Mouse (Mus musculus) liver, embryonic 14.5 days (tissue): ENCODE data around the gene Sult2a5. TPM values are rescaled to one million over a fixed set of nuclear protein-coding genes. Genes with fewer than 3 reads are reported as not detected.

Experiments
- ATAC-seq: fragments of 200-750 bp; cut with Nextera tagmentation; 2 replicates; pipeline ENCODE4 v1.8.0; 2017; ENCODE audit warnings: moderate number of reproducible peaks, mild to moderate bottlenecking, moderate library complexity; ENCODE audit not compliant: insufficient read depth
- DNase-seq, 3 experiments: peaks; one replicate each; pipeline ENCODE4 v3.0.0-alpha.2; 2012 to 2013; ENCODE audit warnings: low read depth in 3 of 3, low spot score in 3 of 3
- H3K27ac ChIP-seq: fragments of 300-500 bp; sonication (generic); 2 replicates; pipeline ENCODE4 v1.5.1; 2014; ENCODE audit warnings: moderate library complexity, mild to moderate bottlenecking, control low read depth, inconsistent platforms
- H3K27me3 ChIP-seq: fragments of 300-500 bp; sonication (generic); 2 replicates; pipeline ENCODE4 v1.6.1; 2014; ENCODE audit warnings: mild to moderate bottlenecking, low read length, moderate library complexity; ENCODE audit not compliant: control insufficient read depth, insufficient read depth
- H3K36me3 ChIP-seq: fragments of 300-500 bp; sonication (generic); replicated peaks from 2 replicates; pipeline ENCODE4 v1.6.1; 2014; ENCODE audit warnings: low read depth; ENCODE audit not compliant: control insufficient read depth, insufficient read depth
- H3K4me1 ChIP-seq, 2 experiments: fragments of 200-500 bp in 1 of 2; fragments of 300-500 bp in 1 of 2; sonication (generic) in 1 of 2; replicated peaks; 2 replicates each; pipeline ENCODE4 v1.6.1; 2012 to 2014; ENCODE audit warnings: antibody characterized with exemption in 1 of 2, inconsistent platforms in 1 of 2, low read length in 1 of 2; ENCODE audit not compliant: control insufficient read depth in 2 of 2, insufficient read depth in 2 of 2
- H3K4me2 ChIP-seq: fragments of 300-500 bp; sonication (generic); 2 replicates; pipeline ENCODE4 v1.6.1; 2014; ENCODE audit warnings: low read depth, mild to moderate bottlenecking, control low read depth, moderate library complexity
- H3K4me3 ChIP-seq, 2 experiments: fragments of 200-500 bp in 1 of 2; fragments of 300-500 bp in 1 of 2; sonication (generic) in 1 of 2; 2 replicates each; pipeline ENCODE4 v1.5.1; 2012 to 2014; ENCODE audit warnings: low read depth in 2 of 2, low read length in 2 of 2, mild to moderate bottlenecking in 2 of 2, control low read depth in 1 of 2, inconsistent platforms in 1 of 2, moderate library complexity in 1 of 2; ENCODE audit not compliant: insufficient read depth in 1 of 2
- H3K9ac ChIP-seq: fragments of 300-500 bp; sonication (generic); replicated peaks from 2 replicates; pipeline ENCODE4 v1.6.1; 2014; ENCODE audit warnings: mild to moderate bottlenecking, control low read depth, moderate library complexity
- H3K9me3 ChIP-seq: fragments of 300-500 bp; sonication (generic); 2 replicates; pipeline ENCODE4 v1.6.1; 2016; ENCODE audit warnings: low read length, mixed read lengths; ENCODE audit not compliant: control insufficient read depth
- CTCF ChIP-seq: IDR thresholded peaks from 2 replicates; pipeline ENCODE4 v1.5.1; 2016; ENCODE audit warnings: antibody characterized with exemption, low read depth, control low read depth
- EP300 ChIP-seq: IDR thresholded peaks from 2 replicates; pipeline ENCODE4 v1.6.1; 2016; ENCODE audit warnings: antibody characterized with exemption, low read depth
- polyA plus RNA-seq, 2 experiments: library from polyadenylated mRNA; depleted of rRNA in 1 of 2; stranded (reverse) in 1 of 2; unstranded in 1 of 2; fragments of >200 nt; fragmentation: Nextera tagmentation in 1 of 2; extraction: Ambion mirVana in 1 of 2; gene quantifications; 2 replicates each; pipeline versions ENCODE4 v1.2.1 to v1.2.3; 2012 to 2014

Gene Sult2a5
- polyA plus RNA-seq (2012; rRNA removed) (not detected in 2 replicates), polyA plus RNA-seq (2014; fragmentation: Nextera tagmentation; extraction: Ambion mirVana) (not detected in 2 replicates)

DNA sequence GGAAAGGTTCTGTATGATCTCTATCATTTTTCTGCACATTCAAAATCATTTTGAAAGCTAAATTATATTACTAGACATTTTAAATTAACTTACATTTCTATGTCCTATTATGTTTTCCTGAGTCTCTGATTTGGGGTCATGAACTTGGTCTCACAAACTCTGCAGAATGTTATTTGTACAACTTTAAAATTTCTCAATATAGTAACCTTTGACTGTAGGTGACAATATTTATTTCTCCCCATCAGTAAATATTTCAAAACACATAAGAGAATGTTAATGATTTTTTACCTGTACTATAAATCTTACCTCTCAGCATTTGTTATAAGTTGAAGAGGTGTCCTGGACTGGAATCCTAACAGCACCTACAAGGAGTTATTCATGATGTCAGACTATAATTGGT lies at the start of gene Sult2a5:
TSS of gene Sult2a5 (plus strand) at position 301 of the 400 bp plus-strand sequence.
- TF ChIP-seq CTCF (no peak), EP300 (no peak)
- H3K27ac ChIP-seq = no peak within 1 kb of the TSS
- no peaks in the 10 kb centered on the region for H3K27me3 ChIP-seq
- no peaks in the 10 kb centered on the region for H3K36me3 ChIP-seq
- no peaks in the 10 kb centered on the region for H3K9me3 ChIP-seq
- no peak within 1 kb of the TSS for H3K4me2 ChIP-seq
- no peak within 1 kb of the TSS for H3K4me3 ChIP-seq
- no peaks in the 10 kb centered on the region for H3K4me1 ChIP-seq
- H3K9ac ChIP-seq = no peak within 1 kb of the TSS
- no peak for DNase-seq
- no peak for ATAC-seq

Other genes with a start within 250 kb of the Sult2a5 start
- 0.03 and 0.06 TPM in 2 replicates for gene Cabp5, start 225.8 kb upstream of the Sult2a5 start, polyA plus RNA-seq (2012; rRNA removed)
- gene Cabp5, start 225.8 kb upstream of the Sult2a5 start, polyA plus RNA-seq (2014; fragmentation: Nextera tagmentation; extraction: Ambion mirVana) = not detected in 2 replicates
- not detected in 2 replicates for gene Bsph1, start 173.1 kb upstream of the Sult2a5 start, polyA plus RNA-seq (2012; rRNA removed)
- gene Bsph1, start 173.1 kb upstream of the Sult2a5 start, polyA plus RNA-seq (2014; fragmentation: Nextera tagmentation; extraction: Ambion mirVana) = not detected in 2 replicates
- not detected in 2 replicates for gene Bsph2, start 52.9 kb upstream of the Sult2a5 start, polyA plus RNA-seq (2012; rRNA removed)
- gene Bsph2, start 52.9 kb upstream of the Sult2a5 start, polyA plus RNA-seq (2014; fragmentation: Nextera tagmentation; extraction: Ambion mirVana) = not detected in 2 replicates
- gene Sult2a2, start 109.5 kb downstream of the Sult2a5 start, polyA plus RNA-seq (2012; rRNA removed) = 0.09 and 0.21 TPM in 2 replicates
- gene Sult2a2, start 109.5 kb downstream of the Sult2a5 start, polyA plus RNA-seq (2014; fragmentation: Nextera tagmentation; extraction: Ambion mirVana) = 0.27 and 0.48 TPM in 2 replicates
- 0.26 and 0.37 TPM in 2 replicates for gene Sult2a1, start 213.4 kb downstream of the Sult2a5 start, polyA plus RNA-seq (2012; rRNA removed)
- gene Sult2a1, start 213.4 kb downstream of the Sult2a5 start, polyA plus RNA-seq (2014; fragmentation: Nextera tagmentation; extraction: Ambion mirVana) = 1.6 and 2.8 TPM in 2 replicates